Mouse (Mus musculus): ENCODE results near the gene Herc2.

- TF ChIP-seq CTCF (IDR thresholded peaks at IDR 0.05) (no peak), EP300 (IDR thresholded peaks at IDR 0.05) (peak; percentile 12; the same call in 1 of the 2 replicates)
Observed at GRCm38 (mm10) chr7:56017761-56018160, 32.2 kb upstream of the Herc2 start.
